Mouse (Mus musculus) urinary bladder, postnatal 25 days (tissue): ENCODE data around the gene Paxx.

Experiments
- DNase-seq: peaks from one replicate; pipeline ENCODE4 v3.0.0; 2022; ENCODE audit warnings: low spot score

Gene Paxx

DNA sequence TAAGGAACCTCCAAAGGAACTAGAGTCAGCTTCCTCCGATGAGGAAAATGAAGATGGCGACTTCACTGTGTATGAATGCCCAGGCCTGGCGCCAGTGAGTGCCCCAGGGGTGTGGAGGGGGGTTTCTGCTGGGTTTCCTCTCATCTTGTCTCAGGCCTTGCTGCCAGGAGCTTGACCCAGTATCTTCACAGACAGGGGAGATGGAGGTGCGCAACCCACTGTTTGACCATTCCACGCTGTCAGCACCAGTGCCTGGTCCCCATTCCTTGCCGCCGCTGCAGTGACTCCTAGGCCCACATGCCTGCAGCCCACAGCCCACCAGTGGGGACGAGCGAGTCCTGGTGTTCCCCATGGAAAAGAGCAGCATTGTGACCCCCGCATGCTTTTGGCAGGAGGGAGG, 52.0 kb downstream of the Paxx start:
- no peak for DNase-seq
